Mouse (Mus musculus) liver, postnatal 0 days (tissue): ENCODE measurements around the gene Rag2. TPM values are rescaled to one million over a fixed set of nuclear protein-coding genes. Genes with fewer than 3 reads are reported as not detected.

Experiments used
- ATAC-seq: fragments of 200-750 bp; cut with Nextera tagmentation; 2 replicates; pipeline ENCODE4 v1.8.0; 2017; ENCODE audit warnings: mild to moderate bottlenecking, moderate library complexity
- DNase-seq: peaks from one replicate; pipeline ENCODE4 v3.0.0-alpha.2; 2016
- H3K27ac ChIP-seq: fragments of 300-500 bp; sonication (generic); 2 replicates; pipeline ENCODE4 v1.5.1; 2014; ENCODE audit warnings: antibody characterized with exemption, moderate library complexity, mild to moderate bottlenecking, low read depth
- H3K27me3 ChIP-seq: fragments of 300-500 bp; sonication (generic); 2 replicates; pipeline ENCODE4 v1.6.1; 2014; ENCODE audit warnings: low read length, control low read depth, mixed read lengths; ENCODE audit not compliant: insufficient read depth
- H3K36me3 ChIP-seq: fragments of 300-500 bp; sonication (generic); replicated peaks from 2 replicates; pipeline ENCODE4 v1.6.1; 2014; ENCODE audit warnings: mild to moderate bottlenecking, control low read depth, low read length, moderate library complexity, mixed read lengths; ENCODE audit not compliant: insufficient read depth
- H3K4me1 ChIP-seq: fragments of 300-500 bp; sonication (generic); 2 replicates; pipeline ENCODE4 v1.6.1; 2014; ENCODE audit warnings: antibody characterized with exemption, mild to moderate bottlenecking, control low read depth; ENCODE audit not compliant: insufficient read depth
- H3K4me2 ChIP-seq: fragments of 300-500 bp; sonication (generic); 2 replicates; pipeline ENCODE4 v1.6.1; 2014; ENCODE audit warnings: low read depth, mild to moderate bottlenecking, low read length, moderate library complexity, mixed read lengths
- H3K4me3 ChIP-seq: fragments of 300-500 bp; sonication (generic); 2 replicates; pipeline ENCODE4 v1.5.1; 2014; ENCODE audit warnings: low read depth, low read length
- H3K9ac ChIP-seq: fragments of 300-500 bp; sonication (generic); replicated peaks from 2 replicates; pipeline ENCODE4 v1.6.1; 2014; ENCODE audit warnings: mild to moderate bottlenecking, moderate library complexity
- H3K9me3 ChIP-seq: fragments of 300-500 bp; sonication (generic); 2 replicates; pipeline ENCODE4 v1.6.1; 2016; ENCODE audit warnings: mild to moderate bottlenecking, control low read depth, low read length, mixed read lengths
- CTCF ChIP-seq: sonication (generic); IDR thresholded peaks from 2 replicates; pipeline ENCODE4 v1.5.1; 2016; ENCODE audit warnings: antibody characterized with exemption, low read depth
- EP300 ChIP-seq: IDR thresholded peaks from 2 replicates; pipeline ENCODE4 v1.6.1; 2016; ENCODE audit warnings: antibody characterized with exemption, low read depth, mild to moderate bottlenecking
- WGBS: fragments of 180-500 bp; shearing (Covaris S2); extraction: QIAGEN DNeasy Blood & Tissue Kit; methylation state at CpG from one replicate; pipeline ENCODE4 v1.1.7; 2014; ENCODE audit not compliant: insufficient replicate concordance; 5-methylcytosine and 5-hydroxymethylcytosine counted together
- polyA plus RNA-seq: library from polyadenylated mRNA; unstranded; fragments of >200 nt; fragmentation: Nextera tagmentation; extraction: Ambion mirVana; gene quantifications from 2 replicates; pipeline ENCODE4 v1.2.1, GENCODE M21; 2015

Rag2 gene
- polyA plus RNA-seq, 1 experiment from 2014 or later, result 1.1 TPM

- Histone ChIP-seq H3K27me3 (no peaks in the 10 kb centered on the region), H3K27ac (no peak overlapping the region), H3K36me3 (no peaks in the 10 kb centered on the region), H3K4me3 (no peak overlapping the region), H3K4me1 (no peaks in the 10 kb centered on the region), H3K9ac (no peak overlapping the region), H3K9me3 (no peaks in the 10 kb centered on the region), H3K4me2 (no peak overlapping the region)
- DNase-seq (no peak), ATAC-seq (no peak)
- 59% methylated on average over 10 of the region's 10 CpGs for WGBS
- TF ChIP-seq EP300, result no peak
- no peak for TF ChIP-seq CTCF
These were observed 32.3 kb upstream of the Rag2 start for GRCm38 (mm10) chr2:101592023-101592841.

- Histone ChIP-seq H3K4me1 (no peaks in the 10 kb centered on the region), H3K27me3 (no peaks in the 10 kb centered on the region), H3K27ac (no peak overlapping the region), H3K9ac (no peak overlapping the region), H3K9me3 (no peaks in the 10 kb centered on the region), H3K4me2 (no peak overlapping the region), H3K36me3 (no peaks in the 10 kb centered on the region), H3K4me3 (no peak overlapping the region)
- no peak for TF ChIP-seq EP300
- no peak for TF ChIP-seq CTCF
- WGBS, result 79% methylated on average over 8 of the region's 8 CpGs
- DNase-seq (no peak), ATAC-seq (no peak)
These were observed 31.6 kb upstream of the Rag2 start for GRCm38 (mm10) chr2:101592886-101593285.

GRCm38 (mm10) chr2:101594681-101595080 is 29.8 kb upstream of the Rag2 start:
- WGBS, result 75% methylated on average over 5 of the region's 5 CpGs

GRCm38 (mm10) chr2:101597186-101597585 is 27.3 kb upstream of the Rag2 start:
- Histone ChIP-seq H3K36me3 (no peaks in the 10 kb centered on the region), H3K27me3 (no peaks in the 10 kb centered on the region), H3K27ac (no peak overlapping the region), H3K4me3 (no peak overlapping the region), H3K4me2 (no peak overlapping the region), H3K9ac (no peak overlapping the region), H3K9me3 (no peaks in the 10 kb centered on the region), H3K4me1 (no peaks in the 10 kb centered on the region)
- TF ChIP-seq CTCF (peak; percentile 51), EP300 (no peak)
- DNase-seq, result no peak
- no peak for ATAC-seq

More at GRCm38 (mm10) chr2:101594681-101595080, 29.8 kb upstream of the Rag2 start:
- no peaks in the 10 kb centered on the region for H3K36me3 ChIP-seq
- no peak overlapping the region for H3K27ac ChIP-seq
- no peak for ATAC-seq
- no peaks in the 10 kb centered on the region for H3K9me3 ChIP-seq
- no peaks in the 10 kb centered on the region for H3K4me1 ChIP-seq
- H3K4me3 ChIP-seq, result no peak overlapping the region
- no peaks in the 10 kb centered on the region for H3K27me3 ChIP-seq
- no peak overlapping the region for H3K9ac ChIP-seq
- no peak overlapping the region for H3K4me2 ChIP-seq
- no peak for TF ChIP-seq CTCF
- TF ChIP-seq EP300, result no peak
- no peak for DNase-seq

GRCm38 (mm10) chr2:101598190-101599181 is 26.0 kb upstream of the Rag2 start:
- H3K9me3 ChIP-seq, result no peaks in the 10 kb centered on the region
- ATAC-seq (no peak; the same call in 1 of the 2 replicates), DNase-seq (no peak)
- no peaks in the 10 kb centered on the region for H3K4me1 ChIP-seq
- no peak overlapping the region for H3K9ac ChIP-seq
- no peak overlapping the region for H3K27ac ChIP-seq
- WGBS, result 74% methylated on average over 13 of the region's 13 CpGs
- no peaks in the 10 kb centered on the region for H3K36me3 ChIP-seq
- H3K27me3 ChIP-seq, result no peaks in the 10 kb centered on the region
- no peak overlapping the region for H3K4me3 ChIP-seq
- TF ChIP-seq CTCF (no peak), EP300 (no peak; the same call in 1 of the 2 replicates)
- H3K4me2 ChIP-seq, result 0 out of 2 replicates have a peak overlapping the region, but pooled peaks have one; percentile 13

- H3K4me3 ChIP-seq, result no peak overlapping the region
- DNase-seq (peak; percentile 17), ATAC-seq (no peak)
- H3K36me3 ChIP-seq, result no peaks in the 10 kb centered on the region
- no peaks in the 10 kb centered on the region for H3K9me3 ChIP-seq
- no peaks in the 10 kb centered on the region for H3K4me1 ChIP-seq
- no peak overlapping the region for H3K9ac ChIP-seq
- H3K27ac ChIP-seq, result peak overlapping the region; percentile 40; the same call in 1 of the 2 replicates
- H3K4me2 ChIP-seq, result no peak overlapping the region
- no peaks in the 10 kb centered on the region for H3K27me3 ChIP-seq
- TF ChIP-seq EP300 (no peak), CTCF (no peak)
- 40% methylated on average over 8 of the region's 8 CpGs for WGBS
These were observed 23.8 kb upstream of the Rag2 start for GRCm38 (mm10) chr2:101600703-101601102.
